Mouse (Mus musculus) MN1 (cell line): ENCODE results near the gene Ssxa1.
"Not testable (repeated sequence)": the region's sequence is repeated elsewhere in the genome, so short reads cannot be mapped to it uniquely, and the experiment has no call there.

Experiments
- DNase-seq: peaks from one replicate; pipeline ENCODE4 v3.0.0-alpha.2; 2016; ENCODE audit warnings: low spot score

Ssxa1 gene

DNA sequence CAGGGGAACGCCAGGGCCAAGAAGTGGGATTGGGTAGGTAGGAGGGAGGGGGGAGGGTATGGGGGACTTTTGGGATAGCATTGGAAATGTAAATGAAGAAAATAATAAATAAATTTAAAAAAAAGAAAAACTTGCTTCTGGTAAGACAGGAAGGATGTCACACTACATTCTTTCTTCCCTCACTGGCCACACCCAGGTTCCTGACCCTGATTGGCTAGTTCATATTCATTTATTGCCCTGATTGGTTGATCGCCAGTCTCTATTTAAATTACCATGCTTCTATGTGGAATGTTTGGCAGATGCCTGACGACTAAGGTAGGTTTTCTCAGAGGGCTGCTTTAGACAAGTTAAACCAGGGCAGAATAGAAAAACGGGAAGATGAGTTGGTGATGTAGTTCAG, at the start of gene Ssxa1:
TSS of gene Ssxa1 (plus strand) at position 301 of the 400 bp plus-strand sequence.
- DNase-seq = no peak

DNA sequence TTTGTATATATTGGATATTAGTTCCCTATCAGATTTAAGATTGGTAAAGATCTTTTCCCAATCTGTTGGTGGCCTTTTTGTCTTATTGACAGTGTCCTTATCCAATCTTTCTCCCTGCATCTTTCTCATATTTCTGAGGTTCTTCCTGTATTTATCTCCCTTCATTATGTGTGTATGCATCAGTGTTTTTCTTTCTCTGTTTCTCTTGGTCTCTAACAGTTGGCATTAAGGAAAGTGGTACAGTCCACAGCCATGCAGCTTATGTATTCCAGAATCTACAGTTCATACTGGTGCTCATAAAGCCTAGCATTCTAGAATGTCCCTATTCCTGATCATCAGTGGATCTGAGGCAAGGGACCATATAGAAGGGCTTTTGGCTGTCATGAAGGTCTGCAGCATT, 47.5 kb upstream of the Ssxa1 start, which contains the start of gene Spaca5:
TSS of gene Spaca5 (plus strand) at position 301 of the 400 bp plus-strand sequence.
- DNase-seq = no peak

DNA sequence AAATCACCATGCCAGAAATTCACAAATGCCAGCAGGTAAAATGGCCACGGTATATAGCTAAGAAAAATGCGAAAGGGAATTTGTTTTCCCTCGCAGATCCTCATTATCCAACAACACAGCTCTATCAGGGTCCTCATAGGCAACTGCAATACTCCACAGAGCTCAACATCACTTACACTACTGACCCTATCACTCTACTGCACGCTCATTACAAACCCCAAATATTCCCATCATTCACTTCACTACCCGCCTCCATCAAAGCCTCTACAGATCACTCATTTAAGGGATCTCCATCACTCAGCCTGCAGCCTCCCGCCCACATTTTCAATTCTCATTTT, 27.0 kb upstream of the Ssxa1 start:
- DNase-seq = no peak

GRCm38 (mm10) chrX:21088983-21089866, 26.4 kb upstream of the Ssxa1 start, which contains the start of gene Zfp300:
TSS of gene Zfp300 (minus strand) at chrX:21089527.
- peak; percentile 80 for DNase-seq

DNA sequence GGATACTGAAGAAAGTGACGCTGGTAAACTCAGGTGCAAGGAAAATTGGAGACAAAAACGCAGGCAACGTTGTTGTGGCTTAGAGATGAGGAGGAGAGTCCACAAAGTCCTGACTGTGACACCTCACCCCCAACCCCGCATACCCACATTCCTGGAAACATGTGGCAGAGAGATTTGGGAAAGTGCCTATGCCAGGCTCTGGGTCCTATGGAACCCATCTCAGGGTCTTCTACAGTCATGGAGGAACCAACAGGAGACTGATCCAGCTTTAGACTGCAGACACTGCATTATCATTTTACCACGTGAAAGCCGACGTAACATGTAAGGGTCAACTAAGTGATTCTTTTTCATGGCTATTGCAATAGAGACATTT, 25.8 kb upstream of the Ssxa1 start:
- DNase-seq = no peak

DNA sequence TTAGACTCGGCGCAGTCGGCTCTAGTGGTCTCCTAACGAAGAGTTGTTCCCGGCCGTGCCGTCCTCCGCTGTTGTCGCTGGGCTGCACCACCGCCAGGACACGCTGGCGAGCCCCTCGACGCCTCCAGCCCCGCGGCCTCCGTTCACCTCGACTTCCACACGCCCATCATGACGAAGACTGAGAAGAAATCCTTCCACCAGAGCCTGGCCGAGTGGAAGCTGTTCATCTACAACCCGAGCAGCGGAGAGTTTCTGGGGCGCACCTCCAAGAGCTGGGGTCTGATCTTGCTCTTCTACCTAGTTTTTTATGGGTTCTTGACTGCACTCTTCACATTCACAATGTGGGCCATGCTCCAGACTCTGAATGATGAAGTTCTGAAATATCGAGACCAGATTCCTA, 31.1 kb downstream of the Ssxa1 start:
- DNase-seq = not testable (repeated sequence)
